Mouse (Mus musculus) testis, postnatal 14 days (tissue): ENCODE results near the gene Cd99l2.

Source experiments
- DNase-seq: peaks from one replicate; pipeline ENCODE4 v3.0.0; 2021; ENCODE audit warnings: low spot score

Cd99l2 gene

GRCm38 (mm10) chrX:71467491-71467890 is 25.2 kb downstream of the Cd99l2 start:
- no peak for DNase-seq

- DNase-seq: no peak
Measured at GRCm38 (mm10) chrX:71465417-71465816, 27.2 kb downstream of the Cd99l2 start.

GRCm38 (mm10) chrX:71464138-71464826 is 28.4 kb downstream of the Cd99l2 start:
- no peak for DNase-seq

GRCm38 (mm10) chrX:71456078-71456737 is 36.4 kb downstream of the Cd99l2 start:
- DNase-seq: no peak

GRCm38 (mm10) chrX:71442916-71443315 is 49.7 kb downstream of the Cd99l2 start:
- no peak for DNase-seq

GRCm38 (mm10) chrX:71439473-71439872 is 53.2 kb downstream of the Cd99l2 start:
- no peak for DNase-seq

- no peak for DNase-seq
Measured at GRCm38 (mm10) chrX:71435542-71435941, 57.1 kb downstream of the Cd99l2 start.

GRCm38 (mm10) chrX:71434860-71435259 is 57.8 kb downstream of the Cd99l2 start:
- DNase-seq: no peak

GRCm38 (mm10) chrX:71434448-71434847 is 58.2 kb downstream of the Cd99l2 start:
- DNase-seq: no peak

GRCm38 (mm10) chrX:71430900-71431299 is 61.7 kb downstream of the Cd99l2 start:
- no peak for DNase-seq

- no peak for DNase-seq
Measured at GRCm38 (mm10) chrX:71427491-71427890, 65.2 kb downstream of the Cd99l2 start.

GRCm38 (mm10) chrX:71425746-71426519 is 66.7 kb downstream of the Cd99l2 start:
- DNase-seq: peak; percentile 30

- DNase-seq: no peak
Measured at GRCm38 (mm10) chrX:71424852-71425251, 67.8 kb downstream of the Cd99l2 start.

GRCm38 (mm10) chrX:71413616-71414015 is 79.0 kb downstream of the Cd99l2 start:
- DNase-seq: no peak

GRCm38 (mm10) chrX:71412776-71413175 is 79.9 kb downstream of the Cd99l2 start:
- no peak for DNase-seq

GRCm38 (mm10) chrX:71408386-71408785 is 84.3 kb downstream of the Cd99l2 start:
- no peak for DNase-seq

GRCm38 (mm10) chrX:71406290-71406689 is 86.4 kb downstream of the Cd99l2 start:
- no peak for DNase-seq

GRCm38 (mm10) chrX:71396326-71396725 is 96.3 kb downstream of the Cd99l2 start:
- DNase-seq: no peak

- no peak for DNase-seq
Measured at GRCm38 (mm10) chrX:71381571-71381970, 111.1 kb downstream of the Cd99l2 start.

- no peak for DNase-seq
Measured at GRCm38 (mm10) chrX:71378435-71378834, 114.2 kb downstream of the Cd99l2 start.

- DNase-seq: no peak
Measured at GRCm38 (mm10) chrX:71376781-71377180, 115.9 kb downstream of the Cd99l2 start.
